Mouse (Mus musculus) lung, embryonic 14.5 days (tissue): ENCODE measurements around the gene Impdh2. TPM values are rescaled to one million over a fixed set of nuclear protein-coding genes. Genes with fewer than 3 reads are reported as not detected.
A peak's percentile ranks its signal among the peaks of the same experiment; 100 is the strongest.

ENCODE experiments used
- ATAC-seq: fragments of 200-750 bp; cut with Nextera tagmentation; 2 replicates; pipeline ENCODE4 v1.8.0; 2017; ENCODE audit warnings: mild to moderate bottlenecking, moderate TSS enrichment, moderate library complexity; ENCODE audit not compliant: insufficient read depth
- DNase-seq: peaks from one replicate; pipeline ENCODE4 v3.0.0-alpha.2; 2015
- H3K27ac ChIP-seq: fragments of 300-500 bp; sonication (generic); 2 replicates; pipeline ENCODE4 v1.5.1; 2014; ENCODE audit warnings: low read depth, mild to moderate bottlenecking, moderate library complexity
- H3K27me3 ChIP-seq: fragments of 300-500 bp; sonication (generic); 2 replicates; pipeline ENCODE4 v1.6.1; 2014; ENCODE audit warnings: low read length, control low read depth; ENCODE audit not compliant: insufficient read depth
- H3K36me3 ChIP-seq: fragments of 300-500 bp; sonication (generic); 2 replicates; pipeline ENCODE4 v1.6.1; 2014; ENCODE audit warnings: control low read depth; ENCODE audit not compliant: insufficient read depth
- H3K4me1 ChIP-seq: fragments of 300-500 bp; sonication (generic); 2 replicates; pipeline ENCODE4 v1.6.1; 2014; ENCODE audit warnings: antibody characterized with exemption, control low read depth; ENCODE audit not compliant: insufficient read depth
- H3K4me2 ChIP-seq: fragments of 300-500 bp; sonication (generic); 2 replicates; pipeline ENCODE4 v1.6.1; 2014; ENCODE audit warnings: mild to moderate bottlenecking
- H3K4me3 ChIP-seq: fragments of 300-500 bp; sonication (generic); 2 replicates; pipeline ENCODE4 v1.5.1; 2014; ENCODE audit warnings: low read depth, low read length
- H3K9ac ChIP-seq: fragments of 300-500 bp; sonication (generic); 2 replicates; pipeline ENCODE4 v1.6.1; 2014
- H3K9me3 ChIP-seq: fragments of 300-500 bp; sonication (generic); 2 replicates; pipeline ENCODE4 v1.6.1; 2016; ENCODE audit warnings: low read depth, low read length, control low read depth
- CTCF ChIP-seq: IDR thresholded peaks from 2 replicates; pipeline ENCODE4 v1.5.1; 2016; ENCODE audit warnings: antibody characterized with exemption, low read depth
- WGBS: fragments of 180-500 bp; shearing (Covaris S2); extraction: QIAGEN DNeasy Blood & Tissue Kit; methylation state at CpG from one replicate; pipeline ENCODE4 v1.1.7; 2014; 5-methylcytosine and 5-hydroxymethylcytosine counted together
- polyA plus RNA-seq: library from polyadenylated mRNA; unstranded; fragments of >200 nt; fragmentation: Nextera tagmentation; extraction: Ambion mirVana; gene quantifications from 2 replicates; pipeline ENCODE4 v1.2.1, GENCODE M21; 2014

Gene Impdh2
- polyA plus RNA-seq, 1 experiment from 2014 or later, result 202 TPM

- H3K9me3 ChIP-seq, result no peaks in the 10 kb centered on the region
- H3K36me3 ChIP-seq, result peaks cover 50% of the 10 kb centered on the region
- H3K9ac ChIP-seq, result no peak overlapping the region
- DNase-seq, result no peak
- H3K4me1 ChIP-seq, result peaks cover 16% of the 10 kb centered on the region
- ATAC-seq, result no peak
- no peaks in the 10 kb centered on the region for H3K27me3 ChIP-seq
- WGBS, result 81% methylated on average over 7 of the region's 7 CpGs
- H3K27ac ChIP-seq, result no peak overlapping the region
- H3K4me2 ChIP-seq, result no peak overlapping the region
- no peak overlapping the region for H3K4me3 ChIP-seq
- TF ChIP-seq CTCF, result no peak
Measured at GRCm38 (mm10) chr9:108564131-108564530, 4.0 kb downstream of the Impdh2 start.

- TF ChIP-seq CTCF, result no peak
- DNase-seq (no peak), ATAC-seq (no peak)
- H3K4me2 ChIP-seq, result peak overlapping the region; percentile 98
- H3K9me3 ChIP-seq, result no peaks in the 10 kb centered on the region
- peak overlapping the region; percentile 91; the same call in 1 of the 2 replicates for H3K27ac ChIP-seq
- H3K36me3 ChIP-seq, result peaks cover 51% of the 10 kb centered on the region
- 10% methylated on average over 35 of the region's 35 CpGs for WGBS
- no peaks in the 10 kb centered on the region for H3K27me3 ChIP-seq
- peaks cover 22% of the 10 kb centered on the region for H3K4me1 ChIP-seq
- H3K9ac ChIP-seq, result peak overlapping the region; percentile 75
- peak overlapping the region; percentile 70 for H3K4me3 ChIP-seq
Measured at GRCm38 (mm10) chr9:108565881-108566814, 6.1 kb downstream of the Impdh2 start.

GRCm38 (mm10) chr9:108566815-108567776 lies 7.0 kb downstream of the Impdh2 start, which contains the start of gene Ndufaf3:
TSS of gene Ndufaf3 (minus strand) at chr9:108567434.
- Histone ChIP-seq H3K9ac (peak within 1 kb of the TSS; percentile 75), H3K9me3 (no peaks in the 10 kb centered on the region), H3K4me2 (peak within 1 kb of the TSS; percentile 98), H3K27me3 (no peaks in the 10 kb centered on the region), H3K4me1 (peaks cover 17% of the 10 kb centered on the region), H3K4me3 (peak within 1 kb of the TSS; percentile 70), H3K27ac (peak within 1 kb of the TSS; percentile 91), H3K36me3 (peaks cover 51% of the 10 kb centered on the region)
- ATAC-seq (peak; percentile 81), DNase-seq (peak; percentile 98)
- peak; percentile 97 for TF ChIP-seq CTCF
- WGBS, result under 1% methylated on average over 70 of the region's 73 CpGs

GRCm38 (mm10) chr9:108567931-108568419 lies 7.9 kb downstream of the Impdh2 start:
- peak overlapping the region; percentile 75 for H3K9ac ChIP-seq
- no peak for ATAC-seq
- WGBS, result 12% methylated on average over 18 of the region's 18 CpGs
- DNase-seq, result no peak
- H3K27ac ChIP-seq, result peak overlapping the region; percentile 91
- no peaks in the 10 kb centered on the region for H3K9me3 ChIP-seq
- TF ChIP-seq CTCF, result no peak
- peak overlapping the region; percentile 70 for H3K4me3 ChIP-seq
- peaks cover 54% of the 10 kb centered on the region for H3K36me3 ChIP-seq
- peak overlapping the region; percentile 98 for H3K4me2 ChIP-seq
- no peaks in the 10 kb centered on the region for H3K27me3 ChIP-seq
- H3K4me1 ChIP-seq, result peaks cover 17% of the 10 kb centered on the region

- 76% methylated on average over 17 of the region's 17 CpGs for WGBS
- Histone ChIP-seq H3K27me3 (no peaks in the 10 kb centered on the region), H3K9ac (peak overlapping the region; percentile 75; the same call in 1 of the 2 replicates), H3K4me3 (peak overlapping the region; percentile 70), H3K4me1 (peaks cover 17% of the 10 kb centered on the region), H3K4me2 (peak overlapping the region; percentile 98), H3K9me3 (no peaks in the 10 kb centered on the region), H3K36me3 (peaks cover 54% of the 10 kb centered on the region), H3K27ac (0 out of 2 replicates have a peak overlapping the region, but pooled peaks have one; percentile 91)
- DNase-seq, result no peak
- ATAC-seq, result no peak
- no peak for TF ChIP-seq CTCF
Measured at GRCm38 (mm10) chr9:108568511-108568921, 8.4 kb downstream of the Impdh2 start.

GRCm38 (mm10) chr9:108569381-108570206 lies 9.5 kb downstream of the Impdh2 start, which contains the start of gene Dalrd3:
TSS of gene Dalrd3 (plus strand) at chr9:108569886.
- no peak for TF ChIP-seq CTCF

More at GRCm38 (mm10) chr9:108569381-108570206, 9.5 kb downstream of the Impdh2 start, which contains the start of gene Dalrd3:
- peak within 1 kb of the TSS; percentile 100 for H3K4me2 ChIP-seq
- H3K36me3 ChIP-seq, result peaks cover 57% of the 10 kb centered on the region
- H3K9ac ChIP-seq, result peak within 1 kb of the TSS; percentile 62
- H3K4me1 ChIP-seq, result peaks cover 17% of the 10 kb centered on the region
- 5% methylated on average over 42 of the region's 42 CpGs for WGBS
- H3K9me3 ChIP-seq, result no peaks in the 10 kb centered on the region
- peak; percentile 65 for ATAC-seq
- peak within 1 kb of the TSS; percentile 58 for H3K27ac ChIP-seq
- no peaks in the 10 kb centered on the region for H3K27me3 ChIP-seq
- peak; percentile 97 for DNase-seq
- H3K4me3 ChIP-seq, result peak within 1 kb of the TSS; percentile 72
